Mouse (Mus musculus) CH12.LX (cell line): ENCODE measurements around the gene Igfbp3.

Source experiments
- CTCF ChIP-seq, 2 experiments: IDR thresholded peaks in 1 of 2; conservative IDR thresholded peaks in 1 of 2; 2 replicates each; pipeline ENCODE4 v1.5.1; 2011 to 2012; ENCODE audit warnings: low read depth in 2 of 2, low read length in 2 of 2, improper control_type of control experiment in 1 of 2, inconsistent platforms in 1 of 2, mild to moderate bottlenecking in 1 of 2, moderate library complexity in 1 of 2
- E2F4 ChIP-seq: IDR thresholded peaks from 2 replicates; pipeline ENCODE4 v1.6.1; 2011; ENCODE audit warnings: low read depth, low read length, improper control_type of control experiment; ENCODE audit not compliant: insufficient replicate concordance
- ETS1 ChIP-seq: conservative IDR thresholded peaks from 2 replicates; pipeline ENCODE4 v1.6.1; 2012; ENCODE audit warnings: low read depth, mild to moderate bottlenecking, inconsistent platforms, low read length, improper control_type of control experiment, moderate library complexity
- GABPA ChIP-seq: IDR thresholded peaks from 2 replicates; pipeline ENCODE4 v1.6.1; 2012; ENCODE audit warnings: low read depth, low read length, improper control_type of control experiment, inconsistent platforms; ENCODE audit not compliant: insufficient replicate concordance
- JUND ChIP-seq: conservative IDR thresholded peaks from 2 replicates; pipeline ENCODE4 v1.6.1; 2011; ENCODE audit warnings: low read depth, low read length, improper control_type of control experiment
- MEF2A ChIP-seq: IDR thresholded peaks from 2 replicates; pipeline ENCODE4 v1.6.1; 2014; ENCODE audit warnings: low read depth, mild to moderate bottlenecking, inconsistent platforms, low read length, improper control_type of control experiment, borderline replicate concordance
- POLR2A ChIP-seq: IDR thresholded peaks from 2 replicates; pipeline ENCODE4 v1.6.1; 2011; ENCODE audit warnings: low read depth, mild to moderate bottlenecking, improper control_type of control experiment, low read length
- RAD21 ChIP-seq: IDR thresholded peaks from 2 replicates; pipeline ENCODE4 v1.6.1; 2011; ENCODE audit warnings: low read depth, mild to moderate bottlenecking, low read length, improper control_type of control experiment, moderate library complexity
- TCF12 ChIP-seq: IDR thresholded peaks from 2 replicates; pipeline ENCODE4 v1.6.1; 2014; ENCODE audit warnings: low read depth, mild to moderate bottlenecking, inconsistent platforms, low read length, improper control_type of control experiment
- ZNF384 ChIP-seq: IDR thresholded peaks from 2 replicates; pipeline ENCODE4 v1.6.1; 2012; ENCODE audit warnings: low read depth, low read length, improper control_type of control experiment, inconsistent platforms

- TF ChIP-seq POLR2A (no peak), ZNF384 (no peak), CTCF (conservative IDR thresholded peaks at IDR 0.05 in 1 of 2, IDR thresholded peaks at IDR 0.05 in 1 of 2; ENCODE audit: low read depth in 2 of 2, low read length in 2 of 2) (no peak), ETS1 (no peak), TCF12 (no peak), MEF2A (no peak), E2F4 (no peak), RAD21 (no peak), GABPA (no peak), JUND (no peak)
Measured at GRCm38 (mm10) chr11:7238546-7238945, 24.8 kb upstream of the Igfbp3 start.
